Mouse (Mus musculus) cerebellum, adult 2 months (tissue): ENCODE data around the gene Bbx. TPM values are rescaled to one million over a fixed set of nuclear protein-coding genes. Genes with fewer than 3 reads are reported as not detected.

Experiments used
- DNase-seq, 2 experiments: peaks; one replicate each; pipeline ENCODE4 v3.0.0; 2021
- H3K27ac ChIP-seq: fragments of 200-500 bp; 2 replicates; pipeline ENCODE4 v1.5.1; 2012; ENCODE audit warnings: low read length, control low read depth, inconsistent platforms; ENCODE audit not compliant: insufficient read depth
- H3K27me3 ChIP-seq: fragments of 200-500 bp; 2 replicates; pipeline ENCODE4 v1.6.1; 2012; ENCODE audit warnings: inconsistent platforms, mild to moderate bottlenecking, low read length, moderate library complexity; ENCODE audit not compliant: control insufficient read depth, insufficient read depth
- H3K4me1 ChIP-seq: fragments of 200-500 bp; 2 replicates; pipeline ENCODE4 v1.6.1; 2011; ENCODE audit warnings: low read length; ENCODE audit not compliant: control insufficient read depth, insufficient read depth
- H3K4me3 ChIP-seq: fragments of 200-500 bp; replicated peaks from 2 replicates; pipeline ENCODE3; 2011; ENCODE audit warnings: mild to moderate bottlenecking, low read depth, low read length, control low read depth; ENCODE audit not compliant: insufficient read depth
- CTCF ChIP-seq: fragments of 200-500 bp; IDR thresholded peaks from 2 replicates; pipeline ENCODE4 v1.5.1; 2011; ENCODE audit warnings: low read depth, mild to moderate bottlenecking, control low read depth, low read length, moderate library complexity, borderline replicate concordance; ENCODE audit not compliant: insufficient read depth
- POLR2A ChIP-seq: fragments of 200-500 bp; IDR thresholded peaks from 2 replicates; pipeline ENCODE4 v1.6.1; 2011; ENCODE audit warnings: low read length, control low read depth, borderline replicate concordance; ENCODE audit not compliant: insufficient read depth
- WGBS: fragments of 180-500 bp; shearing (Covaris S2); methylation state at CpG from one replicate; pipeline ENCODE4 v1.1.7; 2018; 5-methylcytosine and 5-hydroxymethylcytosine counted together
- polyA plus RNA-seq: library from polyadenylated mRNA; depleted of rRNA; stranded (reverse); fragments of >200 nt; gene quantifications from 2 replicates; pipeline ENCODE4 v1.2.3, GENCODE M21; 2012

Gene Bbx
- polyA plus RNA-seq, 1 experiment = 12.0 TPM

DNA sequence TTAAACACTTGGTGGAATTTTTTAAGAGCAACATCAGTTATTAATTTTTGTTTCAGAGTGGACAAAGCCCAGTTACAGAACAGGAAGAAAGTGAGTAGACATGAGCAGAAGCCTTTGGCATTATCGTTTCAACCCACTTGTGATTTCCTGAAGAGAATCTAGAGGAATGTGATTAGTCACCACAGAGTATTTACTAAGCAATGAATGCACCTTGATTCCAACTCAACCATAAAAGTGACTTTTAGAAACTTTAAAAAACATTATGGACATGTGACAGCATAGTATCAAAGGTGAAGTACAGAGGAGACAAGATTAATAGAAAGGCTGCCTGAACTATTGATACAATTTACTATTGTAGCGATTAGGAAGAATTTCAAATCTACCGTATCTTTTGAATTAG, 183.2 kb downstream of the Bbx start:
- TF ChIP-seq CTCF (no peak), POLR2A (no peak)
- Histone ChIP-seq H3K27ac (no peak overlapping the region), H3K4me1 (no peaks in the 10 kb centered on the region), H3K27me3 (no peaks in the 10 kb centered on the region), H3K4me3 (no peak overlapping the region)
- 95% methylated on average over 3 of the region's 3 CpGs for WGBS
- no peak for DNase-seq

DNA sequence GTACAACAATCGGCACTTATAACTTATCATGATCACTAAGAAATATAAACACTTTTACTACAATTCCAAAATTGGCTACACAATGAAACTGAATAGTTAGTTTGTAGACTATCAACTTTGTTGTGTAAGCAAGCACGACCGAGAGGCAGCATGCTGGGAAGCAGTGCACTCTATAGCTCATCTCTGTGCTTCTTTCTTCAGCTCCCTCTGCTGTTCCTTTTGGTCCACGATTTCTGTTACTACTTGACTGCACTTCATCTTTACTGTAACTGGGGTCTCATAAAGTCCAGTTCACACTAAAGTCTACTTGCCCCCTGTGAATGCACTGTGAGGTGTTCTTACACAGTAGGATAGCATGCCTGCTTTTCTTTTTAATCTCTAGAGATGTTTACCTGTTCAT, 189.7 kb downstream of the Bbx start:
- Histone ChIP-seq H3K27me3 (no peaks in the 10 kb centered on the region), H3K4me3 (no peak overlapping the region), H3K4me1 (no peaks in the 10 kb centered on the region), H3K27ac (no peak overlapping the region)
- 69% methylated on average over 4 of the region's 4 CpGs for WGBS
- TF ChIP-seq CTCF = no peak
- TF ChIP-seq POLR2A = no peak
- DNase-seq = no peak

DNA sequence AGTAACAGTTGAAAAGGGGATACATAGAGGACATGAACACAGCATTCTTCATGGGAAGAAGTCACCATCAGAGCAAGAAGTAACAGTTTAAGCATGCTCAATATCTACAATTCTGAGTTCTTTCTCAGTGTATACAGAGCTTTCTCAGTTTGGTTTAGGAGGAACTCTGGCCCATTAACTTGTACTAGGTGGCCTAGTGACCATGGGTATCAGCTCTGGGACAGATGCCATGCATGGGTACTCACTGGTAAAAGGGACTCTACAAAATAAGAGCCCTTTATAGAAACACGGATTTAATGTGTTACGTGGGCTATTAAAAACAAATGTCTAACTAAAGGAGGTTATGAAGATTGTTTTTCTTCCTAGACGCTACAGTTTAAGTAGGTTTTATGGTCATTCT, 190.6 kb downstream of the Bbx start:
- no peak overlapping the region for H3K27ac ChIP-seq
- DNase-seq = no peak
- TF ChIP-seq CTCF (no peak), POLR2A (no peak)
- no peak overlapping the region for H3K4me3 ChIP-seq
- WGBS = 95% methylated on average over 3 of the region's 3 CpGs
- no peaks in the 10 kb centered on the region for H3K27me3 ChIP-seq
- H3K4me1 ChIP-seq = no peaks in the 10 kb centered on the region

DNA sequence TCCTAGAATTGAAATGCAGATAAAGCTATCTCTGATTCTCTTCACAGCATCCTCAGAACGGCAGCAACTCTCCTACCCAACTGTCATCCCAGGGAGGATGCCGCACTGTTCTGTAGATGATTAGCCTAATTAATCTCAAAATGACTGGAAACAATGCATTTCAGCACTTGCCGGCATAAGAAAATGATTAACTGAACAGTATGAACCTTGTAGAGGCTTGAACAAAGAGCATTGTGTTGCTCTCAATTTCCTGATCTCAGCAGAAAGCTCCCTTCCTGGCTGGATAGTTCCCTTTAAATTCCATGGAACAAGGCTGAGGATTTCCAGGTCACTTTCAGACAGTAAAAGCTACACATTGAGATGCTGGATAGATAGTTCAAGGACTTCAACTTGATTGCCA, 197.0 kb downstream of the Bbx start:
- no peak for DNase-seq
- H3K4me1 ChIP-seq = no peaks in the 10 kb centered on the region
- 76% methylated on average over 3 of the region's 3 CpGs for WGBS
- no peak for TF ChIP-seq POLR2A
- TF ChIP-seq CTCF = no peak
- no peak overlapping the region for H3K4me3 ChIP-seq
- H3K27me3 ChIP-seq = no peaks in the 10 kb centered on the region
- no peak overlapping the region for H3K27ac ChIP-seq

DNA sequence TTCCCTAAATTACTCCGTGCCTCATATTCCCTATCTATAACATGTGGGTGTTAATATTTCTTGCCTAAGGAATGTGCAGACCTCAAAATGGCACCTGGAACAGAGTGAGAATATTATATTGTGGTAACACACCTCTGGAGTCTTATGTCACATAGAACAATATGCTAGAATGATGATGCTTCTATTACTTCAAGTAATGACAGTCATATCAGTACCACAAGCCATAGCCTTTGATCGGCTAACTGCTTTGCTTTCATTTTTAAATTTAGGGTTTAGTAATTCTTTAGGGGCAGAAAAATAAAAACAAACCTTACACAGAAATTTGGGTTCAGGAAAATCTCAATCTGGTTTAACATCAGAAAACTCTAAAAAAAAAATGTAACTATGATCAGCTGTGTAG, 201.6 kb downstream of the Bbx start:
- no peak for DNase-seq
- no peaks in the 10 kb centered on the region for H3K4me1 ChIP-seq
- H3K27me3 ChIP-seq = no peaks in the 10 kb centered on the region
- no peak overlapping the region for H3K27ac ChIP-seq
- 97% methylated on average over 2 of the region's 2 CpGs for WGBS
- H3K4me3 ChIP-seq = no peak overlapping the region
- TF ChIP-seq POLR2A (no peak), CTCF (no peak)

DNA sequence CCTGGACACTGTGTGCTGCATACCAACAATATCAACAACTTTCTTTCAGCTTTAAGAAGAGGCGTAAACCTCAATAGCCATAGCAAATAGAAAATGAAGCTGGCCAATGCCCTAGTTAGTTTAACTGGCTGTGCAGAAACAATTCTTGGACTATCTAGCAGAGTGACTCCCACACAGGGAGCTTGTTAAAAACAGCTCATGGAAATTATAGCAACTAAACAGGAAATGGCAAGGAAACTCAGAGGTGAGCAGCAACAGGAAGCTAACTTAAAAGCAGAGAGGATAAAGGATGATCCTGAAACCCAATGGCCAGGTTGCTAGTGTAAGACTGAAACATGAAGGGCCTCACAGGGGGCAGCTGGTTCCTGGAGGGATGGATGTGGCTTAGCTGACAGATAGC, 203.4 kb downstream of the Bbx start:
- DNase-seq = no peak
- 96% methylated on average over 1 of the region's 1 CpGs for WGBS
- no peak overlapping the region for H3K27ac ChIP-seq
- no peak overlapping the region for H3K4me3 ChIP-seq
- TF ChIP-seq CTCF (no peak), POLR2A (no peak)
- H3K27me3 ChIP-seq = no peaks in the 10 kb centered on the region
- no peaks in the 10 kb centered on the region for H3K4me1 ChIP-seq

DNA sequence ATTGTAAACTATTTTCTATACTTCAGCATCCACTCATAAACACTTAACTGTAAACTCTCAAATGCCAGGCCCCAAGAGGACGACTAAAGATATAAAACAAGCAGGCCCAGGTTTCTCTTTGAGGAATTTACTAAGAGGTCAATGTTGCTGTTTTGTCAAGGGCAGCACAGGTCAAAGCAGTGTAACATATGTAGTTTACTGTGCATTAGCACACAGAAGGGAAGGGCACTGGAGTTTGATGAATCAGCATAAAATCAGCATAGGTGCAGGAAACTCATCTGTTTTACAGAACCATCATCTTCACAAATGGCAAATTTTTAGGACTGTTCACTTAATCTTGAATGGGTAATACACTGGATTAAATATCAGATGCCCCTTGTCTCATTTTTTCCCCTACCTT, 205.9 kb downstream of the Bbx start:
- Histone ChIP-seq H3K4me3 (no peak overlapping the region), H3K27ac (no peak overlapping the region), H3K4me1 (no peaks in the 10 kb centered on the region), H3K27me3 (no peaks in the 10 kb centered on the region)
- TF ChIP-seq POLR2A = no peak
- no peak for TF ChIP-seq CTCF
- no peak for DNase-seq
- WGBS = 84% methylated on average over 1 of the region's 1 CpGs

DNA sequence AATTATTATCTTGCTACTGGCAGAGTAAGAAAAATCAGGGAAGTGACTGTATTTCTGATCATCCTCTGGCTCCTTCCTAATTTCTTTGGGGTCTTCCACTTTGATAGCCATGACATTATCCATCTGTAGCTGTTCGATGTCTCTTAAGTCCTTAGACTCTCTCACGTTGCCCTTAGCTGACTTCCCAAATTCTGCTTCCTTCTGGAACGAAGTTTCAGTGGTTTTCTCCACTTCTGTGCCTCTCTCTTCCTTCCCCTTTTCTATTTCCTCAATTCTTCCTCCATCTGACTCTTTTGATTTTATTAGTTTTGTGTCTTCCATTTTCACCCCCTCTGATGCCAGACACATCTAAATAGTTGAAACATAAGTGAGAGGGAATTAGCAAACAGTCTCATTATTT, 207.2 kb downstream of the Bbx start:
- H3K27ac ChIP-seq = no peak overlapping the region
- H3K4me3 ChIP-seq = no peak overlapping the region
- no peak for TF ChIP-seq POLR2A
- TF ChIP-seq CTCF = no peak
- 93% methylated on average over 3 of the region's 3 CpGs for WGBS
- no peaks in the 10 kb centered on the region for H3K4me1 ChIP-seq
- no peaks in the 10 kb centered on the region for H3K27me3 ChIP-seq
- no peak for DNase-seq

DNA sequence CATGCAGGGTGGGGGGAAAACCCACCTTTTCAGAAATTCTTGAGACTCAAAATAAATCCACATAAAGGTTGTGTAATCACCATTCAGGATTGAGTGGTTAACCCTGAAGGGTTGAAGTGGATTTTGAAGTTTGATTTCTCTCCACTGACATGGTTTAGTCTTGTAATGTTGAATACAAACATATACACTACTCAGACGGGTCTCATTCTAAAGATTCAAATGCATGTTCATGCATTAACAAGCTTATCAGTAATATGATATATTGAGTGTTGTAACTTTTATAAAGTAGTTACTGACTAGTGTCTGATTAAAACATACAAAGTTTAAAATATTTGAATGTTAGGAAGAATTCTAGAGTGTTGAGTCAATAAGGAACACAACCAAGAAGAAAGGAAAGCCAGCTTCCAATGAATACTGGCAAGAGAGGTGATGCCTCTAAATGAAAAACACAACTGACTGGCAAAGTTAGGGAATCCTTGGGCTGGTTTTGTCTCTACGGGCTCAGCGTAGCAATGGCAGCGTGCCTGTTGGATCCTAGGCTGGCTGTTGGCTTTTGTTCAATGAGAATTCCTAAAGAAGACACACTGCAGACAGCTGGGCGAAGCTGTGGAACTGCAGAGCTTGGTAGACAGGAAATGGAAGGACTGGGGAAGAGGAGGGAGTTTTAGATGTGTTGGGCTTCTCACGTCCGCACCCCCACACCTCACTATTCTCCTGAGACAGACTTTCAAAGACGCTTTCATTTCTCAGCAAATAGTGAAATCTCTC, 211.3 kb downstream of the Bbx start:
- Histone ChIP-seq H3K4me3 (no peak overlapping the region), H3K27ac (no peak overlapping the region), H3K4me1 (no peaks in the 10 kb centered on the region), H3K27me3 (no peaks in the 10 kb centered on the region)
- no peak for TF ChIP-seq CTCF
- DNase-seq = no peak
- WGBS = 57% methylated on average over 8 of the region's 8 CpGs
